Mouse (Mus musculus) midbrain, embryonic 16.5 days (tissue): Measurements from ENCODE around the gene Bckdha. TPM values are rescaled to one million over a fixed set of nuclear protein-coding genes. Genes with fewer than 3 reads are reported as not detected.

ENCODE experiments used
- ATAC-seq: fragments of 200-750 bp; cut with Nextera tagmentation; 2 replicates; pipeline ENCODE4 v1.8.0; 2017; ENCODE audit warnings: moderate TSS enrichment
- H3K27ac ChIP-seq: fragments of 300-500 bp; sonication (generic); 2 replicates; pipeline ENCODE4 v1.5.1; 2014; ENCODE audit warnings: mild to moderate bottlenecking, low read length, mixed read lengths
- H3K27me3 ChIP-seq: fragments of 300-500 bp; sonication (generic); 2 replicates; pipeline ENCODE4 v1.6.1; 2014; ENCODE audit warnings: low read depth, low read length, mixed read lengths; ENCODE audit not compliant: control insufficient read depth, insufficient read depth
- H3K36me3 ChIP-seq: fragments of 300-500 bp; sonication (generic); 2 replicates; pipeline ENCODE4 v1.6.1; 2014; ENCODE audit warnings: mild to moderate bottlenecking, low read length, moderate library complexity, mixed read lengths; ENCODE audit not compliant: control insufficient read depth, insufficient read depth
- H3K4me1 ChIP-seq: fragments of 300-500 bp; sonication (generic); 2 replicates; pipeline ENCODE4 v1.6.1; 2014; ENCODE audit warnings: mild to moderate bottlenecking, low read length, mixed read lengths; ENCODE audit not compliant: control insufficient read depth, insufficient read depth
- H3K4me2 ChIP-seq: fragments of 300-500 bp; sonication (generic); 2 replicates; pipeline ENCODE4 v1.6.1; 2014; ENCODE audit warnings: mild to moderate bottlenecking, low read length, mixed read lengths
- H3K4me3 ChIP-seq: fragments of 300-500 bp; sonication (generic); 2 replicates; pipeline ENCODE4 v1.5.1; 2014; ENCODE audit warnings: low read depth, mild to moderate bottlenecking, low read length, moderate library complexity, mixed read lengths
- H3K9ac ChIP-seq: fragments of 300-500 bp; sonication (generic); 2 replicates; pipeline ENCODE4 v1.6.1; 2014; ENCODE audit warnings: low read depth, low read length, mixed read lengths
- H3K9me3 ChIP-seq: fragments of 300-500 bp; sonication (generic); replicated peaks from 2 replicates; pipeline ENCODE4 v1.6.1; 2014; ENCODE audit warnings: mild to moderate bottlenecking, low read length, mixed read lengths; ENCODE audit not compliant: control insufficient read depth, poor library complexity, severe bottlenecking
- WGBS: fragments of 180-500 bp; shearing (Covaris S2); extraction: QIAGEN DNeasy Blood & Tissue Kit; methylation state at CpG from one replicate; pipeline ENCODE4 v1.1.7; 2014; 5-methylcytosine and 5-hydroxymethylcytosine counted together
- polyA plus RNA-seq: library from polyadenylated mRNA; unstranded; fragments of >200 nt; fragmentation: Nextera tagmentation; extraction: Ambion mirVana; gene quantifications from 2 replicates; pipeline ENCODE4 v1.2.1, GENCODE M21; 2015

Bckdha gene
- polyA plus RNA-seq, 1 experiment from 2014 or later = 41.4 TPM

- peak within 1 kb of the TSS; percentile 55 for H3K4me3 ChIP-seq
- 3% methylated on average over 29 of the region's 29 CpGs for WGBS
- peak within 1 kb of the TSS; percentile 63 for H3K4me2 ChIP-seq
- peaks cover 5% of the 10 kb centered on the region for H3K4me1 ChIP-seq
- no peak within 1 kb of the TSS for H3K27ac ChIP-seq
- peaks cover 18% of the 10 kb centered on the region for H3K27me3 ChIP-seq
- ATAC-seq = peak; percentile 61
- H3K9ac ChIP-seq = peak within 1 kb of the TSS; percentile 76
- no peaks in the 10 kb centered on the region; the same call in 1 of the 2 replicates for H3K36me3 ChIP-seq
- no peaks in the 10 kb centered on the region for H3K9me3 ChIP-seq
Measured at GRCm38 (mm10) chr7:25674719-25675300, 16.0 kb upstream of the Bckdha start, which contains the start of gene Tmem91. TSS of gene Tmem91 (minus strand) at chr7:25675166.

GRCm38 (mm10) chr7:25674297-25674696, 15.5 kb upstream of the Bckdha start:
- H3K9me3 ChIP-seq = no peaks in the 10 kb centered on the region
- H3K4me2 ChIP-seq = peak overlapping the region; percentile 63
- ATAC-seq = peak; percentile 39; the same call in 1 of the 2 replicates
- peak overlapping the region; percentile 55 for H3K4me3 ChIP-seq
- 20% methylated on average over 9 of the region's 9 CpGs for WGBS
- H3K27me3 ChIP-seq = peaks cover 18% of the 10 kb centered on the region
- H3K9ac ChIP-seq = peak overlapping the region; percentile 76
- H3K27ac ChIP-seq = no peak overlapping the region
- H3K36me3 ChIP-seq = no peaks in the 10 kb centered on the region; the same call in 1 of the 2 replicates
- H3K4me1 ChIP-seq = peaks cover 5% of the 10 kb centered on the region

- Histone ChIP-seq H3K4me3 (no peak overlapping the region), H3K9ac (no peak overlapping the region), H3K4me2 (no peak overlapping the region), H3K27me3 (peaks cover 15% of the 10 kb centered on the region), H3K9me3 (no peaks in the 10 kb centered on the region), H3K4me1 (peaks cover 5% of the 10 kb centered on the region), H3K36me3 (peaks cover 5% of the 10 kb centered on the region; the same call in 1 of the 2 replicates), H3K27ac (no peak overlapping the region)
- no peak for ATAC-seq
- WGBS = 53% methylated on average over 4 of the region's 4 CpGs
Measured at GRCm38 (mm10) chr7:25672442-25672841, 13.7 kb upstream of the Bckdha start.

GRCm38 (mm10) chr7:25671686-25672085, 12.9 kb upstream of the Bckdha start:
- Histone ChIP-seq H3K9me3 (no peaks in the 10 kb centered on the region), H3K9ac (no peak overlapping the region), H3K4me2 (no peak overlapping the region), H3K27ac (no peak overlapping the region), H3K4me1 (peaks cover 5% of the 10 kb centered on the region), H3K27me3 (peaks cover 15% of the 10 kb centered on the region), H3K4me3 (no peak overlapping the region), H3K36me3 (peaks cover 5% of the 10 kb centered on the region; the same call in 1 of the 2 replicates)
- 87% methylated on average over 2 of the region's 2 CpGs for WGBS
- no peak for ATAC-seq

GRCm38 (mm10) chr7:25670096-25670495, 11.3 kb upstream of the Bckdha start:
- no peak for ATAC-seq
- peaks cover 10% of the 10 kb centered on the region; the same call in 1 of the 2 replicates for H3K36me3 ChIP-seq
- H3K9me3 ChIP-seq = no peaks in the 10 kb centered on the region
- peaks cover 10% of the 10 kb centered on the region; the same call in 1 of the 2 replicates for H3K27me3 ChIP-seq
- H3K4me2 ChIP-seq = no peak overlapping the region
- peaks cover 4% of the 10 kb centered on the region for H3K4me1 ChIP-seq
- no peak overlapping the region for H3K4me3 ChIP-seq
- H3K27ac ChIP-seq = no peak overlapping the region
- 93% methylated on average over 4 of the region's 4 CpGs for WGBS
- H3K9ac ChIP-seq = no peak overlapping the region

GRCm38 (mm10) chr7:25669631-25670030, 10.8 kb upstream of the Bckdha start:
- H3K9ac ChIP-seq = no peak overlapping the region
- H3K27me3 ChIP-seq = peaks cover 10% of the 10 kb centered on the region; the same call in 1 of the 2 replicates
- no peaks in the 10 kb centered on the region for H3K9me3 ChIP-seq
- H3K4me1 ChIP-seq = no peaks in the 10 kb centered on the region
- H3K4me3 ChIP-seq = no peak overlapping the region
- no peak for ATAC-seq
- 74% methylated on average over 9 of the region's 9 CpGs for WGBS
- H3K27ac ChIP-seq = no peak overlapping the region
- H3K4me2 ChIP-seq = no peak overlapping the region
- H3K36me3 ChIP-seq = peaks cover 15% of the 10 kb centered on the region

GRCm38 (mm10) chr7:25669158-25669557, 10.4 kb upstream of the Bckdha start:
- peaks cover 8% of the 10 kb centered on the region; the same call in 1 of the 2 replicates for H3K27me3 ChIP-seq
- H3K27ac ChIP-seq = no peak overlapping the region
- ATAC-seq = no peak
- no peaks in the 10 kb centered on the region for H3K9me3 ChIP-seq
- 88% methylated on average over 10 of the region's 10 CpGs for WGBS
- H3K9ac ChIP-seq = no peak overlapping the region
- H3K4me1 ChIP-seq = no peaks in the 10 kb centered on the region
- H3K36me3 ChIP-seq = peaks cover 18% of the 10 kb centered on the region
- no peak overlapping the region for H3K4me3 ChIP-seq
- no peak overlapping the region for H3K4me2 ChIP-seq

GRCm38 (mm10) chr7:25666381-25666780, 7.6 kb upstream of the Bckdha start:
- Histone ChIP-seq H3K36me3 (peaks cover 18% of the 10 kb centered on the region), H3K4me3 (no peak overlapping the region), H3K27me3 (no peaks in the 10 kb centered on the region), H3K4me2 (no peak overlapping the region), H3K9me3 (no peaks in the 10 kb centered on the region), H3K9ac (no peak overlapping the region), H3K27ac (no peak overlapping the region), H3K4me1 (no peaks in the 10 kb centered on the region)
- no peak for ATAC-seq
- 97% methylated on average over 8 of the region's 8 CpGs for WGBS

- no peak for ATAC-seq
Measured at GRCm38 (mm10) chr7:25657785-25658184, 996 bp downstream of the Bckdha start.

More at GRCm38 (mm10) chr7:25657785-25658184, 996 bp downstream of the Bckdha start:
- Histone ChIP-seq H3K9me3 (no peaks in the 10 kb centered on the region), H3K27me3 (no peaks in the 10 kb centered on the region), H3K36me3 (no peaks in the 10 kb centered on the region; the same call in 1 of the 2 replicates), H3K27ac (no peak overlapping the region), H3K9ac (peak overlapping the region; percentile 69), H3K4me2 (peak overlapping the region; percentile 88), H3K4me3 (peak overlapping the region; percentile 67), H3K4me1 (peaks cover 21% of the 10 kb centered on the region)
- 42% methylated on average over 10 of the region's 10 CpGs for WGBS
